Mouse (Mus musculus) embryonic facial prominence, embryonic 13.5 days (tissue): ENCODE measurements around the gene Zfp668. TPM values are rescaled to one million over a fixed set of nuclear protein-coding genes. Genes with fewer than 3 reads are reported as not detected.
A peak's percentile ranks its signal among the peaks of the same experiment; 100 is the strongest.

ENCODE experiments used
- ATAC-seq: fragments of 200-750 bp; cut with Nextera tagmentation; 2 replicates; pipeline ENCODE4 v1.8.0; 2017; ENCODE audit warnings: low read depth; ENCODE audit not compliant: insufficient number of reproducible peaks, insufficient read depth, low FRiP score, low TSS enrichment
- H3K27ac ChIP-seq: fragments of 300-500 bp; sonication (generic); 2 replicates; pipeline ENCODE4 v1.5.1; 2015; ENCODE audit warnings: moderate library complexity, mild to moderate bottlenecking, inconsistent platforms
- H3K27me3 ChIP-seq: fragments of 300-500 bp; sonication (generic); 2 replicates; pipeline ENCODE4 v1.6.1; 2015; ENCODE audit warnings: mild to moderate bottlenecking, inconsistent platforms
- H3K36me3 ChIP-seq: fragments of 300-500 bp; sonication (generic); 2 replicates; pipeline ENCODE4 v1.6.1; 2015; ENCODE audit warnings: mild to moderate bottlenecking, inconsistent platforms
- H3K4me1 ChIP-seq: fragments of 300-500 bp; sonication (generic); 2 replicates; pipeline ENCODE4 v1.6.1; 2015; ENCODE audit warnings: inconsistent platforms
- H3K4me2 ChIP-seq: fragments of 300-500 bp; sonication (generic); 2 replicates; pipeline ENCODE4 v1.6.1; 2015; ENCODE audit warnings: moderate library complexity, mild to moderate bottlenecking, inconsistent platforms
- H3K4me3 ChIP-seq: fragments of 300-500 bp; sonication (generic); 2 replicates; pipeline ENCODE4 v1.5.1; 2015; ENCODE audit warnings: mild to moderate bottlenecking, inconsistent platforms
- H3K9ac ChIP-seq: fragments of 300-500 bp; sonication (generic); 2 replicates; pipeline ENCODE4 v1.6.1; 2015; ENCODE audit warnings: mild to moderate bottlenecking, inconsistent platforms
- H3K9me3 ChIP-seq: fragments of 300-500 bp; sonication (generic); 2 replicates; pipeline ENCODE4 v1.6.1; 2016; ENCODE audit warnings: inconsistent platforms
- WGBS: fragments of 180-500 bp; shearing (Covaris S2); methylation state at CpG from one replicate; pipeline ENCODE4 v1.1.7; 2015; ENCODE audit warnings: mixed read lengths; 5-methylcytosine and 5-hydroxymethylcytosine counted together
- polyA plus RNA-seq: library from polyadenylated mRNA; unstranded; fragments of >200 nt; fragmentation: Nextera tagmentation; extraction: Ambion mirVana; gene quantifications from 2 replicates; pipeline ENCODE4 v1.2.1, GENCODE M21; 2015

The Zfp668 gene
- polyA plus RNA-seq, 1 experiment from 2014 or later: 28.2 TPM

DNA sequence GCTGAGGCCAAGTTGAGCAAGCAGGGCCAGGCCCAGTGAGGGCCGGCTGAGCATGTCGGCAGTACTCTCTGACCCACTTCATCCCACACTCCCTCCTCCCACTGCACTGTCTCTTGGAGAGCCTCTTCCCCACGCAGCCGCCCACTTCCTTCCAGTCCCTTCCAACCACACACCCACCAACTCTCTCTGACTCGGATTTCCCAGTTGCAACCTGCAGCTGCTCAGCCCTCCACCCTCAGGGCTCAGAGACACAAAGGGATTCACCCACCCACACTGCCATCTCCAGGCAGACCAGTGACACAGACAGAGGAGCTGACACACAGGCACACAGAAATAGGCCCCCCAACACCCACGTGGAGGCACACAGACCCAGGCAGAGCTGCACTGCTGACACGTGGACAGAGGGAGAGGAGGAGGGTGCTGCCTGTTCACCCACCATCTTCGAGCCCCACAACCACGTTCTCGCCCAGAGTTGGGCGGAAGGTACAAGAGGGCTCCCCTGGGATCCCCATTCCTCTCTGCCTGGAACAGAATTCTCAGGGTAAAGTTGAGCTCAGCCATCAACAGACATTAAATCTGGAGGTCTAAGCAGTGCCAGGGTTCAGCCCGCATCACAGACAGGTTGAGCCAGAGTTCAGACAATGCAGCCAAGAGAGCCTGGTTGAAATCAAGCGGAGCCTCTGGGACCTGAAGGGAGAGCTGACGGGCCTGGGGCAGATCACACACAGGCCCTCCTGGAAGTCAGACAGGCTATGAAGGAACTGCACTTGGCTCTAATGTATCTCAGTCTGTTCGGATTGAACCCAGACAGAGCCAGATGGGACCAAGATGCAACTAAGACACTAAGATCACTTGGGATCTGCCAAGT is 60.4 kb downstream of the Zfp668 start:
- Histone ChIP-seq H3K9ac (peak overlapping the region; percentile 41), H3K27ac (0 out of 2 replicates have a peak overlapping the region, but pooled peaks have one; percentile 8)

DNA sequence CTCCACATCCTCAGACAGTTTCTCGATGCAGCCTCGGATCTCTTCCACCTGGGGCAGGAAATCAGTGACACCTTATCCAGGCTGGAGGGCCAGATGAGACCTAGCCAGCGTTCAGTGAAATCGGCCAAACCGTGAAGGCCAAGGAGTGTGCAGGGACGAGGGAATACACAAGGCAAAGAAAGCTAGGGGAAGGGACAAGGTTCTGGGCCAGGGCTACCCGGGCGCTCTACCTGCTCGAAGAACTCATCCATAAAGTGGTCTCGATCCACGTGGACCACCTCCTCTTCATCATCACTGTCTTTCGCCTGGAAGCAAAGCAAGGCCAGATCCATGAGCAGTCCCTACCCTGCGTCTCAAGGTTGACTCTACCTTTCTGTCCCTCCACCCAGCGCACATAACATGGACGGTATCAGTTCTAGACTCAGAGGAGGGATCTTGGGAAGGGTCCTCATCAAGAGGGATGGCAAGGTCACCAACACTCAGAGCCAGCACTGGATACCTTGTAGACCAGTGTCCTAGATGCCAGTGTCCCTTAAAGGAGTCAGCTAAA is 61.4 kb downstream of the Zfp668 start:
- no peak for ATAC-seq
- 93% methylated on average over 15 of the region's 15 CpGs for WGBS
- H3K9ac ChIP-seq: peak overlapping the region; percentile 41; the same call in 1 of the 2 replicates
- no peak overlapping the region for H3K4me2 ChIP-seq
- no peaks in the 10 kb centered on the region for H3K9me3 ChIP-seq
- H3K27me3 ChIP-seq: no peaks in the 10 kb centered on the region
- H3K4me1 ChIP-seq: peaks cover 6% of the 10 kb centered on the region
- H3K4me3 ChIP-seq: no peak overlapping the region
- H3K27ac ChIP-seq: no peak overlapping the region
- H3K36me3 ChIP-seq: peaks cover 42% of the 10 kb centered on the region

More for the DNA sequence above, 60.4 kb downstream of the Zfp668 start:
- Histone ChIP-seq H3K36me3 (peaks cover 32% of the 10 kb centered on the region), H3K9me3 (no peaks in the 10 kb centered on the region), H3K4me3 (no peak overlapping the region), H3K4me2 (no peak overlapping the region), H3K4me1 (peaks cover 6% of the 10 kb centered on the region), H3K27me3 (no peaks in the 10 kb centered on the region)
- 52% methylated on average over 15 of the region's 15 CpGs for WGBS
- ATAC-seq: no peak

DNA sequence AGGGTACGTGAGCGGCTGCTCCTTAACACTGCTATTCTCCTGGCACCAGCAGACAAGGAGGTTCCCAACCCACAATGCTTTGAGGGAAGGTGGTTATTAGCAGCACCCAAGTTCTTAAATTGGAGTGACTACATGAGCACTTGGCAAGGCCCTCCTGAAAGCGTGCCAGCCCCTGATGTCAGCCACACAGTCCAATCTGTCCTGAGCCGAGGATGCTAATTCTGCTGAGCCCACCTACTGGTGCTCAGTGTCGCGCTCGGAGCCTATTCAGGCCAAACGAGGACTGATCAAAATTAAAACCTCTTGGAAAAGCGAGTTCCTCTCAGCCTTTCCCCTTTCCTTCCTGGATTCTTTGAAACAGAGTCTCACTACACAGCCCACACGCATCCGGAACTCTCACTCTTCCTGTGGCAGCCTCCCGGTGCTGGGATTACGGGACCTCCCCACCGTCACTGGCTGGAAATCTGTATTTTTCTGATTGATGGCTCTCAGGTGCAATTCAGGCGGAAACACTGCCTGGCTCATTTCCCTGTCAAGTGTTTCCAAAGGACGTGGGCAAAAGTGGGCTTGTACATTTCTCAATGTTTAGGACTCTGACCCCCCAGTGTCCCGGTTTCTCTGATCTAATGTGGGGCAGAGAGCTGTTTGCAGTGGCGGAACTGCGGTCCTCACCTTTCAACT is 62.2 kb downstream of the Zfp668 start:
- Histone ChIP-seq H3K36me3 (peaks cover 50% of the 10 kb centered on the region), H3K4me2 (no peak overlapping the region), H3K4me3 (no peak overlapping the region), H3K4me1 (peaks cover 6% of the 10 kb centered on the region), H3K9ac (no peak overlapping the region), H3K9me3 (no peaks in the 10 kb centered on the region), H3K27me3 (no peaks in the 10 kb centered on the region), H3K27ac (no peak overlapping the region)
- no peak for ATAC-seq
- WGBS: 89% methylated on average over 19 of the region's 19 CpGs

DNA sequence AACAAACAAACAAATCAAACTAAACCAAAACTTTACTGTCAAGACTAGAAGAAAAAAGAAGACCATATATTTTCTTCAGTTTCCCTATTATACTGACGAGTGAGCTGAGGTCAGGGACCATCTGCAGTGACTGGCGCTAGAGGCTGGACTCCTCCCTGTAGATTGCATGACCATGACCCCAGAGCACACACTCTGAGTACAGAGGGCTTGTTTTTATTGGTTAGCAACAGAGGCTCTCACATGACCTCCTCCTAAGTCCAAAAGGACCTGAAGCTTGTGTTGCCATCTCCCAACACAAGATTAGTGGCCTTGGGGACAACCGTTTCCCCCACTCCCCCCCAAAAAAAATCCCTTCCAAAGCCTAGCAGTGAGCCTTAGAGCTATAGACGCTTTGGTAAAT is 62.8 kb downstream of the Zfp668 start:
- Histone ChIP-seq H3K9ac (no peak overlapping the region), H3K9me3 (no peaks in the 10 kb centered on the region), H3K4me2 (no peak overlapping the region), H3K27me3 (no peaks in the 10 kb centered on the region), H3K27ac (no peak overlapping the region), H3K36me3 (peaks cover 54% of the 10 kb centered on the region), H3K4me1 (peaks cover 6% of the 10 kb centered on the region), H3K4me3 (no peak overlapping the region)
- WGBS: 84% methylated on average over 4 of the region's 4 CpGs
- ATAC-seq: no peak

Other genes starting within 250 kb of the Zfp668 start
- 78.0 and 96.8 TPM in 2 replicates for gene Bcl7c, start 167.9 kb downstream of the Zfp668 start, polyA plus RNA-seq
- 29.8 and 32.6 TPM in 2 replicates for gene Ctf1, start 164.1 kb downstream of the Zfp668 start, polyA plus RNA-seq
- gene Ctf2, start 144.7 kb downstream of the Zfp668 start, polyA plus RNA-seq: 0.60 and 0.69 TPM in 2 replicates
- gene Fbxl19, start 132.3 kb downstream of the Zfp668 start, polyA plus RNA-seq: 7.5 and 8.7 TPM in 2 replicates
- gene Orai3, start 107.0 kb downstream of the Zfp668 start, polyA plus RNA-seq: 16.4 and 19.0 TPM in 2 replicates
- 27.0 and 33.2 TPM in 2 replicates for gene Setd1a, start 100.2 kb downstream of the Zfp668 start, polyA plus RNA-seq
- gene Gm49388, start 91.2 kb downstream of the Zfp668 start, polyA plus RNA-seq: not detected in 2 replicates
- 15.0 and 15.2 TPM in 2 replicates for gene Hsd3b7, start 76.2 kb downstream of the Zfp668 start, polyA plus RNA-seq
- gene Stx4a, start 52.5 kb downstream of the Zfp668 start, polyA plus RNA-seq: 61.0 and 73.1 TPM in 2 replicates
- gene Stx1b, start 52.3 kb downstream of the Zfp668 start, polyA plus RNA-seq: 7.4 and 8.7 TPM in 2 replicates
- 11.4 and 12.3 TPM in 2 replicates for gene Zfp646, start 607 bp downstream of the Zfp668 start, polyA plus RNA-seq
- gene Prss53, start 14.1 kb upstream of the Zfp668 start, polyA plus RNA-seq: 1.4 and 1.5 TPM in 2 replicates
- gene Gm21974, start 18.6 kb upstream of the Zfp668 start, polyA plus RNA-seq: not detected in 2 replicates
- 136 and 137 TPM in 2 replicates for gene Vkorc1, start 18.8 kb upstream of the Zfp668 start, polyA plus RNA-seq
- gene Bckdk, start 27.3 kb upstream of the Zfp668 start, polyA plus RNA-seq: 83.2 and 96.8 TPM in 2 replicates
- gene Kat8, start 35.7 kb upstream of the Zfp668 start, polyA plus RNA-seq: 45.6 and 52.3 TPM in 2 replicates
- 8.7 and 14.0 TPM in 2 replicates for gene Prss8, start 53.3 kb upstream of the Zfp668 start, polyA plus RNA-seq
- 10.5 and 10.6 TPM in 2 replicates for gene Prss36, start 69.9 kb upstream of the Zfp668 start, polyA plus RNA-seq
- gene Fus, start 90.6 kb upstream of the Zfp668 start, polyA plus RNA-seq: 540 and 577 TPM in 2 replicates
- gene Pycard, start 117.0 kb upstream of the Zfp668 start, polyA plus RNA-seq: 34.3 and 39.2 TPM in 2 replicates
- 0.18 TPM in 1 of 2 replicates, not detected in the other for gene Trim72, start 127.1 kb upstream of the Zfp668 start, polyA plus RNA-seq
- 0.73 and 0.94 TPM in 2 replicates for gene Itgam, start 185.8 kb upstream of the Zfp668 start, polyA plus RNA-seq
- not detected in 2 replicates for gene Gm49368, start 185.9 kb upstream of the Zfp668 start, polyA plus RNA-seq